Mouse (Mus musculus): ENCODE measurements around the gene Pgpep1l.

The Pgpep1l gene

DNA sequence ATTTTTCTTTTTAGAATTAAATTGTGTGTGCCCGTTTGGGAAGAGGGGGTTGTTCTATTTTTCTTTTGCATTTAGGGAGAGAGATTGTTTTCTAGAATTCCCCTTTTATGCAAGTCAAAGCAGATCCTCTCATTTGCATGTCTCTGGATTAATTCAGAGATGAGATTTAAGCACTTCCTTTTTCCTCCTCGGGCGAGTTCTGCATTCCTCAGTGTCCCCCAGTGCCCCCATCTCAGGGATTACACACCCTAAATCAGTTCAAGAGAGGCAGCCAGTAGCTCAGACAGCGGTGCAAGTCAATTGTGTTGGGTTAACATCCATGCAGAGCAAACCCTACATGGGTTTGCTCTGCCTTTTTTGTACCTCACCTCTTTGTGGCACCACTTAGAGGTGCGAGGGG is 50.2 kb downstream of the Pgpep1l start:
- no peak for DNase-seq (ENCODE audit: low read depth)

GRCm38 (mm10) chr7:68211883-68212282 is 52.1 kb downstream of the Pgpep1l start:
- DNase-seq (ENCODE audit: low read depth) = no peak

DNA sequence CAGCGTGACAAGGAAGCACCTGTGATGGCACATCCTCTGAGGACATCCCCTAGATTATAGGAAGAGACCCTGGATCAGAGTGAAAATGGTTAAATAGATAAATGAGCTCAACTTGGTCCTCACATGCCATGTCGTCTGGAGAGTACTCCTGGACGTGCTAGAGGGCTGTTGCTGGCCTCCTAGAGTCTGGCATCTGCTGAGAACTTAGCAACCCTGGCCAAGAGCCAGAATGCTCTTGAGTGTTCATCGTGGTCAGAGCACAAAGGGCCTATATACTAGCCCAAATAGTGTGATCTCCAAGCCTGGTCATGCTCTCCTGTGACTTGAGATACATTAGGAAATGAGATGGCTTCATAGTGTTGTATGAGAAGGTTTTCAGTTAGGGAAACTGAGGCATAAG is 53.6 kb downstream of the Pgpep1l start:
- DNase-seq (ENCODE audit: low read depth) = no peak

- peak; percentile 40 for DNase-seq (ENCODE audit: low read depth)
Observed at GRCm38 (mm10) chr7:68209039-68209438, 55.0 kb downstream of the Pgpep1l start.

DNA sequence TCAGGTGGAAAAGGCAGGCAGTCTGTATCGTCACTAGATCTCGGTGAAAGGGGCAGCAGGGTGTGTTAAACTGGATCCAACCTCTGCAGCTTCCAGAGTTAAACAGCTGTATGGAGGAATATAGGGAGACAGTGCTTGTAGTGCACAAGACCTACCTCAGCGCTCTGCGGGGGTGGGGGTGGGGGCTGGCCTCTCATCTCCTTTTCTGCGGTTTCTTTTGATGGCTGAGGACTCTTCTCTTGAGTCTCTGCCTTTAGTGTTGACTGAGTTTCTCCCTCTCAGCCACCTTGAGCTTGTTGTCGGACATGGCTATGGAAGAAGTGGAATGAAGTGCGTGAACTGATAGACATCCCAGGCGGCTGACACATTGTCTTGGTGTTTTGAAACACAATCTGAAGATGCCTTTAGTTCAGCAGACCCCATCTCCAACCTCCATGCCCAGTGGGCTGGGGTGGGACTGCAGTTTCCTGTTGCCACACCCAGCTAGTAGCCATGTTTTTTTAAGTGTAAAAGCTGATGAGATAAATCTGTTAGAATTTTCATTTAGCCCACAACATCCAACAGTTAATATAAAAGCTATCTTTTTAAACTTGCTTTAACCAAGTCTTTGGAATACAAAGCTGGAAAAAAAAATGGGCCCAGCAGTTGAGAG is 58.1 kb downstream of the Pgpep1l start:
- peak; percentile 77 for DNase-seq (ENCODE audit: low read depth)

- no peak for DNase-seq (ENCODE audit: low read depth)
Observed at GRCm38 (mm10) chr7:68199609-68200008, 64.4 kb downstream of the Pgpep1l start.

GRCm38 (mm10) chr7:68193958-68194695 is 69.9 kb downstream of the Pgpep1l start:
- no peak for DNase-seq (ENCODE audit: low read depth)

DNA sequence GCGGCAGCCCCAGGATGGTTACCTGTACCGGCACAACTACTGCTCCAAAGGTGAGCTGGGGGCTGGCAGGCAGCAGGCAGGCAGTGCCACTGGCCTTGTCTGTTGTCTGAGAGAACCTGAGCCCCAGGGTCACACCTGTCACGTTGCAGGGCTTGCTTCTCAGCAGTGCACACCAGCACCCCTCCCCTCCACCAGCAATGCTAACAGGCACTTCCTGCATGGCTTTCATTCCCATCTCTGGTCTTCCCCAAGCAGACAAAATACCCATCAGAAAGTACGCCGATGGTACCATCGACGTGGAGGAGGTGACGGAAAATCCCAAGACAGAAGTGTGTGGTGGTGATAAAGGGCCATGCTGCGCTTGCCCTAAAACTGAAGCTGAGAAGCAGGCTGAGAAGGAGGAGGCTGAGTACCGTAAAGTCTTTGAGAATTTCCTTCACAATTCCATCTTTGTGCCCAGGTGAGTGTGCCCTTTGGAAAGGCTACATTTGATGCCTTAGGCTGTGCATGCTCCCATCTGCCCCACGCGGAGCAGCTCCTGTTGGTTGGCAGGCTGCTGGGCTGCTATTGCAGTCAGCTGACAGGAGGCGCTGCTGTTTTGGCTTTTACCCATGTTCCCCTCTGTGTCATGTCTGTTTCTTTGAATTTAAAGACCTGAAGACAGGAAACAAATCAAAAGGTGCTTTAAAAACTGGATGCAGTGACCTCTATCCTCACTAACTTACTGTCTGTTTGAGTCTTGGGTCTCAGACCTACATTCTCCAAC is 74.2 kb downstream of the Pgpep1l start:
- DNase-seq (ENCODE audit: low read depth) = peak; percentile 77

DNA sequence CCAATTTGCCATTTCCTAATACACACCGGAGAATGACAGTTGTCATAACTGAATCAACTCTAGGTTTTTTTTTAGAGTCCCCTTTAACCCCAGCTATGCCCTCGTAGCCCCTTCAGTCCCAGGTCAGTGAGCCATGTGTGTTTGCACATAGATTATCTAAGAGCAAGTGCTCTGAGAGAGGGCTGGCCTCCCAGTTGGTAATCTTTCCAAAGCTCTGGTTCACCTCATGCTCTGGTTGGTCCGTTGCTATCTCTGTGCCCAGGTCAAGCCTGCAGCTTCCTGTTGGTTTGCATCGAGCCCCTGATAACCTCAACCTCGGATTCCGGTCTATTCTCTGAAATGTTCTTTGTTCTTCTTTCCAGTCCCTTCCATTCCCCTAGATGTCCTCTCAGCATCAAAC is 74.8 kb downstream of the Pgpep1l start:
- DNase-seq (ENCODE audit: low read depth) = no peak
